Mouse (Mus musculus) C2C12 (cell line): ENCODE measurements around the gene Efnb3.

Experiments used
- CTCF ChIP-seq: IDR thresholded peaks from one replicate; pipeline ENCODE4 v1.5.1; 2011; ENCODE audit not compliant: control insufficient read depth, insufficient read depth, insufficient read length
- MYOG ChIP-seq: IDR thresholded peaks from one replicate; pipeline ENCODE4 v1.6.1; 2011; ENCODE audit not compliant: control insufficient read depth, insufficient read length; ENCODE audit errors: extremely low read depth

DNA sequence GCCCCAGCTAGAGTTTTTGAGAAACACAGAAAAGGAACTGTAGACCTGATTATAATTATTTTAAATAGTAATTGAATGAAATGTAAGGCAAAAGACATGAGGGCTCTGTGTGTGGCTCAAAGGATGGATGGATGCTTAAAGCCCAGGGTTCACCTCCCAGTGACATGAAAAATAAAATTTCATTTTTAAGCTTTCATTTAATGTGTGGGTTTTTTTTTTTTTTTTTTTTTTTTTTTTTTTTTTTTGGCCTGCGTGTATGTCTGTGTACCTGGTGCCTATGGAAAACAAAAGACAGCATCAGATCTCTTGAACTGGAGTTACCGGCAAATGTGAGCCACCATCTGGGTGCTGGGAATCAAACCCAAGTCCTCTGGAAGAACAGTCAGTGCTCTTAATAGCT, 19.3 kb downstream of the Efnb3 start:
- no peak for TF ChIP-seq CTCF
- TF ChIP-seq MYOG, result no peak
